Mouse (Mus musculus) urinary bladder, adult 2 months (tissue): ENCODE measurements around the gene Mybbp1a. TPM values are rescaled to one million over a fixed set of nuclear protein-coding genes. Genes with fewer than 3 reads are reported as not detected.

Source experiments
- polyA plus RNA-seq: library from polyadenylated mRNA; depleted of rRNA; stranded (reverse); fragments of >200 nt; gene quantifications from 2 replicates; pipeline ENCODE4 v1.2.3, GENCODE M21; 2012; rRNA removed

Gene Mybbp1a
- polyA plus RNA-seq, 1 experiment, result 55.1 TPM

Other genes starting within 250 kb of the Mybbp1a start
- 0.43 and 0.84 TPM in 2 replicates for gene Gm43951, start 234.5 kb upstream of the Mybbp1a start, polyA plus RNA-seq
- 10.7 and 10.8 TPM in 2 replicates for gene 4933427D14Rik, start 233.9 kb upstream of the Mybbp1a start, polyA plus RNA-seq
- 146 and 164 TPM in 2 replicates for gene Txndc17, start 233.8 kb upstream of the Mybbp1a start, polyA plus RNA-seq
- gene Med31, start 225.8 kb upstream of the Mybbp1a start, polyA plus RNA-seq, result 17.7 and 25.5 TPM in 2 replicates
- 0.16 and 0.39 TPM in 2 replicates for gene Slc13a5, start 174.1 kb upstream of the Mybbp1a start, polyA plus RNA-seq
- 34.1 and 37.8 TPM in 2 replicates for gene Xaf1, start 139.7 kb upstream of the Mybbp1a start, polyA plus RNA-seq
- 0.07 and 0.10 TPM in 2 replicates for gene Fbxo39, start 126.9 kb upstream of the Mybbp1a start, polyA plus RNA-seq
- 0.09 and 0.17 TPM in 2 replicates for gene Tekt1, start 78.9 kb upstream of the Mybbp1a start, polyA plus RNA-seq
- gene Smtnl2, start 29.6 kb upstream of the Mybbp1a start, polyA plus RNA-seq, result 5.3 and 6.7 TPM in 2 replicates
- gene Ggt6, start 5.8 kb upstream of the Mybbp1a start, polyA plus RNA-seq, result 3.6 and 3.7 TPM in 2 replicates
- 17.9 and 20.1 TPM in 2 replicates for gene Spns2, start 48.5 kb downstream of the Mybbp1a start, polyA plus RNA-seq
- gene Spns3, start 109.2 kb downstream of the Mybbp1a start, polyA plus RNA-seq, result 0.45 and 0.46 TPM in 2 replicates
- 32.1 and 32.9 TPM in 2 replicates for gene Ube2g1, start 165.9 kb downstream of the Mybbp1a start, polyA plus RNA-seq
- 33.8 and 35.2 TPM in 2 replicates for gene Ankfy1, start 248.7 kb downstream of the Mybbp1a start, polyA plus RNA-seq